Mouse (Mus musculus) C2C12 (cell line): ENCODE data around the gene Flywch1.

Source experiments
- CEBPB ChIP-seq: IDR thresholded peaks from one replicate; pipeline ENCODE4 v1.6.1; 2011; ENCODE audit warnings: low read depth, mild to moderate bottlenecking, control low read depth, moderate library complexity
- CTCF ChIP-seq: IDR thresholded peaks from one replicate; pipeline ENCODE4 v1.5.1; 2011; ENCODE audit not compliant: control insufficient read depth, insufficient read depth, insufficient read length
- MAX ChIP-seq: IDR thresholded peaks from one replicate; pipeline ENCODE4 v1.6.1; 2011; ENCODE audit warnings: mild to moderate bottlenecking, control low read depth
- MYOD1 ChIP-seq: IDR thresholded peaks from one replicate; pipeline ENCODE4 v1.6.1; 2011; ENCODE audit warnings: low read depth; ENCODE audit not compliant: control insufficient read depth, insufficient read length
- USF1 ChIP-seq: IDR thresholded peaks from one replicate; pipeline ENCODE4 v1.6.1; 2011; ENCODE audit warnings: low read depth, mild to moderate bottlenecking, control low read depth, moderate library complexity

DNA sequence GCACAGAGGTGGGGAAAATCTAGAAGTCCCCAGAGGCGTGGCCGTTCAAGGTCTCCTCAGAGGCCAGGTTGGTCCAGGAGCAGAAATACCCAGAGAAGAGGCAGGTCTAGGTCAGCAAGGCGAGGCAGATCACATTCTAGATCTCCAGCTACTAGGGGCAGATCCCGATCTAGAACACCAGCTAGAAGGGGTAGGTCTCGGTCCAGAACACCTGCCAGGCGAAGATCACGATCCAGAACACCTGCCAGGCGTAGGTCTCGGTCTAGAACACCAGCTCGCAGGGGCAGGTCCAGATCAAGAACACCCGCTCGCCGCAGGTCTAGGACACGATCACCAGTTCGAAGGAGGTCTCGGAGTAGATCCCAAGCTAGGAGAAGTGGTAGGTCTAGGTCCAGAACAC, 44.2 kb upstream of the Flywch1 start:
- TF ChIP-seq CTCF (no peak), MYOD1 (no peak), USF1 (no peak), MAX (no peak), CEBPB (no peak)
